Mouse (Mus musculus) hindbrain, embryonic 16.5 days (tissue): ENCODE data around the gene Usp20. TPM values are rescaled to one million over a fixed set of nuclear protein-coding genes. Genes with fewer than 3 reads are reported as not detected.
A peak's percentile ranks its signal among the peaks of the same experiment; 100 is the strongest.

Source experiments
- ATAC-seq: fragments of 200-750 bp; cut with Nextera tagmentation; 2 replicates; pipeline ENCODE4 v1.8.0; 2017; ENCODE audit warnings: moderate TSS enrichment, moderate library complexity
- H3K27ac ChIP-seq: fragments of 300-500 bp; sonication (generic); 2 replicates; pipeline ENCODE4 v1.5.1; 2014; ENCODE audit warnings: low read depth, mild to moderate bottlenecking, control low read depth, low read length, moderate library complexity
- H3K27me3 ChIP-seq: fragments of 300-500 bp; sonication (generic); replicated peaks from 2 replicates; pipeline ENCODE4 v1.6.1; 2014; ENCODE audit warnings: low read length; ENCODE audit not compliant: control insufficient read depth, insufficient read depth
- H3K36me3 ChIP-seq: fragments of 300-500 bp; sonication (generic); 2 replicates; pipeline ENCODE4 v1.6.1; 2014; ENCODE audit warnings: mild to moderate bottlenecking, low read length, moderate library complexity, mixed read lengths; ENCODE audit not compliant: control insufficient read depth, insufficient read depth
- H3K4me1 ChIP-seq: fragments of 300-500 bp; sonication (generic); 2 replicates; pipeline ENCODE4 v1.6.1; 2014; ENCODE audit warnings: low read depth, low read length; ENCODE audit not compliant: control insufficient read depth, insufficient read depth
- H3K4me2 ChIP-seq: fragments of 300-500 bp; sonication (generic); 2 replicates; pipeline ENCODE4 v1.6.1; 2014; ENCODE audit warnings: mild to moderate bottlenecking, low read length, control low read depth, moderate library complexity
- H3K4me3 ChIP-seq: fragments of 300-500 bp; sonication (generic); 2 replicates; pipeline ENCODE4 v1.5.1; 2014; ENCODE audit warnings: mild to moderate bottlenecking, low read length, control low read depth, moderate library complexity
- H3K9ac ChIP-seq: fragments of 300-500 bp; sonication (generic); 2 replicates; pipeline ENCODE4 v1.6.1; 2014; ENCODE audit warnings: low read depth, mild to moderate bottlenecking, control low read depth, low read length, moderate library complexity
- H3K9me3 ChIP-seq: fragments of 300-500 bp; sonication (generic); 2 replicates; pipeline ENCODE4 v1.6.1; 2014; ENCODE audit warnings: mild to moderate bottlenecking, low read length, moderate library complexity; ENCODE audit not compliant: control insufficient read depth
- WGBS: fragments of 180-500 bp; shearing (Covaris S2); extraction: QIAGEN DNeasy Blood & Tissue Kit; methylation state at CpG from one replicate; pipeline ENCODE4 v1.1.7; 2014; 5-methylcytosine and 5-hydroxymethylcytosine counted together
- polyA plus RNA-seq: library from polyadenylated mRNA; unstranded; fragments of >200 nt; fragmentation: Nextera tagmentation; extraction: Ambion mirVana; gene quantifications from 2 replicates; pipeline ENCODE4 v1.2.1, GENCODE M21; 2015

Gene Usp20
- polyA plus RNA-seq, 1 experiment from 2014 or later, result 42.9 TPM

DNA sequence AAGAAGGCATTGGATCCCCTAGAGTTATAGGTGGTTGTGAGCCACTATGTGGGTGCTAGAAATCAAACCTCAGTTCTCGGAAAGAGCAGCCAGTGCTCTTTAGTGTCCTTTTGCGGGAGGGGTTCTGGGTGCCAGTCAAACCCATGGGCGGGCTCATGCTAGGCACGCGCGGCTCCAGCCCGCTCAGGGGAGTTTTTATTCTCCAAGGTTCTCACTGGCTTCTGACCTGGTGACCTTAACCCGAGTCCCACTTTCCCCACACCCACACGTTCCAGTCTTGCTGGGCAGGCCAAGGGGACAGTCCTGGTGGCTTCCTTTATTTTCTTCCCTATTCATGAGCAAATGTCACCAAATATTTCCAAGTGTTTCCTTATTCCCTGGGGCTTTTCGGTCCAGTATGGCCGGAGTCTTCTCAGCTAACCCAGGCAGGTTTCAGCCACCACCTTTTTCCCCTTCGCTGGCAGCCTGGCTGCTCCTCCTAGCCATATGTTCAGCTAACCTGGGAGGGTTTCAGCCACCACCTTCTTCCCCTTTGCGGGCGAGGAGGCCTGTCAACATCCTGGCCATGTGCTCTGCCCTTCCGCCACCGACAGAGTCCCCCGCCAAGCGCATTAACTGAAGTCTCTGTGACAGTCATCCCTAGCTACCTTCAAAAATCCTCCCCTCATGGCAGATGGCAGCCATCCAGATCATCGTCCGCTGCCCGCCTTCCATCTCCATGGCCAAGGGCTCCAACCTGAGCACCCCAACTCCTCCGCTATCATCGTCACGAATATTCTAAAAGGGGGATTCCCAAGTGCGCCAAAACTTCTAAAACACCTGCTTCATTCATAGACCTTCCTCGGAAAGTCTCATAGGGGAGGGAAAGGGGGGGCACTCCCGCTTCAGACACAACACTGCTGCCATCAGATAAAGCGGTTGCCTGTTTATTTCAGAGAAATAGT is 79.0 kb downstream of the Usp20 start:
- ATAC-seq, result no peak
- WGBS, result 83% methylated on average over 28 of the region's 28 CpGs
- Histone ChIP-seq H3K9ac (no peak overlapping the region), H3K4me2 (no peak overlapping the region), H3K4me3 (no peak overlapping the region), H3K4me1 (no peaks in the 10 kb centered on the region; the same call in 1 of the 2 replicates), H3K36me3 (peaks cover 14% of the 10 kb centered on the region), H3K27ac (no peak overlapping the region), H3K27me3 (no peaks in the 10 kb centered on the region), H3K9me3 (no peaks in the 10 kb centered on the region)

- H3K4me3 ChIP-seq, result no peak overlapping the region
- no peaks in the 10 kb centered on the region for H3K27me3 ChIP-seq
- H3K4me1 ChIP-seq, result peaks cover 9% of the 10 kb centered on the region
- no peaks in the 10 kb centered on the region for H3K9me3 ChIP-seq
- H3K9ac ChIP-seq, result no peak overlapping the region
- no peak for ATAC-seq
- 91% methylated on average over 10 of the region's 10 CpGs for WGBS
- H3K36me3 ChIP-seq, result peaks cover 6% of the 10 kb centered on the region
- H3K27ac ChIP-seq, result no peak overlapping the region
- H3K4me2 ChIP-seq, result no peak overlapping the region
These were observed 80.0 kb downstream of the Usp20 start for GRCm38 (mm10) chr2:31061868-31062628.

GRCm38 (mm10) chr2:31066019-31066789 is 84.1 kb downstream of the Usp20 start:
- no peak overlapping the region for H3K4me2 ChIP-seq
- H3K27me3 ChIP-seq, result no peaks in the 10 kb centered on the region
- peak overlapping the region; percentile 63 for H3K27ac ChIP-seq
- no peaks in the 10 kb centered on the region for H3K9me3 ChIP-seq
- 74% methylated on average over 11 of the region's 11 CpGs for WGBS
- ATAC-seq, result peak; percentile 66
- no peak overlapping the region for H3K4me3 ChIP-seq
- no peak overlapping the region for H3K9ac ChIP-seq
- no peaks in the 10 kb centered on the region for H3K36me3 ChIP-seq
- H3K4me1 ChIP-seq, result peaks cover 17% of the 10 kb centered on the region

DNA sequence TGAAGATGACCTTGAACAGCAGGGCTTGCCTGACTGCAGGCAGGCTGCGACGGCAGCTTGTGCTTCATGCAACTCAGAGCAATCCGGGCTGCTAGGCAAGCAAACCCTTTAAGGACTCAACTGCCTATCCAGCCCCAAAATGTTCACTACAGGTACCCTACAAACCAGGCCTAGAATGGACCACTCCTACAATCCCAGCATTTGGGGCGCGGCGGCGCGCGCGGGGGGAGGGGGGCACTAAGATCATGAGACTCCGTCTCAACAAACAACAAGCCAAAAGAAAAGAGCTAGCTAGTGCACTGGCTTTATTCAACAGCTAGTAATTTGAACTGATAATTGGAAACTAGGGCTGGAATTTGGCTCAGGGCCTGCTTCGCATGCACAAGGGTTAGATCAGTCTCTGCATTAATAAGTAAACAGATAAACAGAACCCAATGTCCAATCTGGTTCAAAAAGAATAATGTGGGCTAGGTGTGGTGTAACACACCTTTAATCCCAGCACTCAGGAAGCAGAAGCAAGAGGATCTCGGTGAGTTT is 85.0 kb downstream of the Usp20 start:
- Histone ChIP-seq H3K9ac (peak overlapping the region; percentile 27; the same call in 1 of the 2 replicates), H3K27ac (peak overlapping the region; percentile 63), H3K36me3 (peaks cover 5% of the 10 kb centered on the region; the same call in 1 of the 2 replicates), H3K4me1 (peaks cover 17% of the 10 kb centered on the region), H3K4me3 (no peak overlapping the region), H3K27me3 (no peaks in the 10 kb centered on the region), H3K9me3 (no peaks in the 10 kb centered on the region), H3K4me2 (no peak overlapping the region)
- no peak for ATAC-seq
- 71% methylated on average over 13 of the region's 13 CpGs for WGBS

GRCm38 (mm10) chr2:31067696-31068245 is 85.7 kb downstream of the Usp20 start:
- peak; percentile 34; the same call in 1 of the 2 replicates for ATAC-seq
- no peak overlapping the region for H3K9ac ChIP-seq
- H3K27me3 ChIP-seq, result no peaks in the 10 kb centered on the region
- no peak overlapping the region for H3K4me3 ChIP-seq
- H3K4me2 ChIP-seq, result no peak overlapping the region
- WGBS, result 42% methylated on average over 7 of the region's 7 CpGs
- peak overlapping the region; percentile 78 for H3K27ac ChIP-seq
- no peaks in the 10 kb centered on the region for H3K9me3 ChIP-seq
- peaks cover 10% of the 10 kb centered on the region for H3K36me3 ChIP-seq
- peaks cover 17% of the 10 kb centered on the region for H3K4me1 ChIP-seq

DNA sequence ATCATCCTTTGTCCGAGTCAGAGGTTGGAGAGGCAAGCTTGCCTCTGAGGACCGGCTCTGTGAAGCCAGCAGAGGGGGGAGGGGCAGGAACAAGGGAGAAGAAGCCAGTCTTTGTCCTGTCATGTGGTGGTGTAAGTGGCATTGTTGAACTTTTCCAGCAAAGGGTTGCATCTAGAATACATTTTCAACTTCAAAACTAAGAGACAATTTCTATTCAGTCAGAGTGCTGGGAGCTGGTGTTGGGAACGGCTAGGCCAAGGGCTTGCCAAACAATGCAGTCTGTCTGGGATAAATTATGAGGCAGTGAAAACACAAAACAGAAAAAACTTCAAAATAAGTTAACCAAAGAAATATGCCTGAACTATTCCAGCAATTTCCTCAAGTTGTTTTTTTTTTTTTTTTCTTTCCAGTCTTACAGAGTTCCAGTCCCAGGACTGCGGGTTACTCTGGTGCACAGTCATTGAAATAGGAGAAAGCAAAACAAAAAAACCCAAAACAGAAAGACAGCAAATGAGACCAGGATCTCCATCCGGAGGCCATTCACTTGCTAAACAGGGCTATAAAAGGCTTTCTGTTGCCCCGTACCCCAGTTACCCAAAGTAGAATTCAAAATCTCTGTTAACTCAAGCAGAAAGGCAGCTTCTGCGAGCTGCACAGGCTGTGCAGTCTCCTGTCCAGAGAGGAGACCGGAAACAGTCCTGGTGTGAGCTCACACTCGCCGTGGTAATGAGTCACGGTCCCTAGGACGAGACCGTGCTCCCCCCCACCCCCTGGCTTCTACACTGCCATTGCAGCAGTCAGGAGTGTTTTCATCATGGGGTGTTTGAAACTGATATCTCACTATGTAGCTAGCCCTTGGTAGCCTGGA is 86.4 kb downstream of the Usp20 start:
- Histone ChIP-seq H3K9me3 (no peaks in the 10 kb centered on the region), H3K4me2 (no peak overlapping the region), H3K36me3 (peaks cover 14% of the 10 kb centered on the region), H3K4me3 (no peak overlapping the region), H3K27me3 (no peaks in the 10 kb centered on the region), H3K9ac (no peak overlapping the region), H3K4me1 (peaks cover 17% of the 10 kb centered on the region), H3K27ac (peak overlapping the region; percentile 78)
- WGBS, result 9% methylated on average over 13 of the region's 13 CpGs
- ATAC-seq, result peak; percentile 88

DNA sequence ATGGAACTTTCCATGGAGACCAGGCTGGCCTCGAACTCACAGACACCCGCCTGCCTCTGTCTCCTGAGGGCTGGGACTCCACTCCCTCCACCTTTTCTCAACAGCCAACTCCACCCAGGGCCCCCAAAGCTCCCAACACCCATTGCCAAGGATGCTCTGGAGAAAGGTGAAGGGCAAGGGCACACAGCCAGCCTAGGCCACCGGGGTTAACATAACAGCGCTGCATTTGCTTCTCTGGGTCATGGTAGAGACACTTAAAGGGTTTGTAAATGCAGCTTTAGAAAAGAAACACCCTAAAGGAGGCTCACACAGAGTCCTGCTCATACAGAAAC is 87.0 kb downstream of the Usp20 start:
- H3K4me1 ChIP-seq, result peaks cover 17% of the 10 kb centered on the region
- ATAC-seq, result no peak
- H3K9me3 ChIP-seq, result no peaks in the 10 kb centered on the region
- H3K36me3 ChIP-seq, result peaks cover 15% of the 10 kb centered on the region
- no peaks in the 10 kb centered on the region for H3K27me3 ChIP-seq
- H3K4me2 ChIP-seq, result no peak overlapping the region
- peak overlapping the region; percentile 78 for H3K27ac ChIP-seq
- H3K4me3 ChIP-seq, result no peak overlapping the region
- WGBS, result 73% methylated on average over 4 of the region's 4 CpGs
- no peak overlapping the region for H3K9ac ChIP-seq

- WGBS, result 87% methylated on average over 7 of the region's 7 CpGs
- no peak for ATAC-seq
- Histone ChIP-seq H3K4me3 (no peak overlapping the region), H3K27ac (peak overlapping the region; percentile 78), H3K9me3 (no peaks in the 10 kb centered on the region), H3K27me3 (no peaks in the 10 kb centered on the region), H3K36me3 (peaks cover 15% of the 10 kb centered on the region), H3K4me2 (no peak overlapping the region), H3K4me1 (peaks cover 17% of the 10 kb centered on the region), H3K9ac (no peak overlapping the region)
These were observed 87.4 kb downstream of the Usp20 start for GRCm38 (mm10) chr2:31069506-31069905.
